Mouse (Mus musculus) spleen, postnatal 14 days (tissue): Measurements from ENCODE around the gene Anapc11.
"Not testable (repeated sequence)": the region's sequence is repeated elsewhere in the genome, so short reads cannot be mapped to it uniquely, and the experiment has no call there.

Source experiments
- DNase-seq, 2 experiments: peaks; one replicate each; pipeline ENCODE4 v3.0.0; 2021 to 2022; ENCODE audit warnings: low spot score in 2 of 2

The Anapc11 gene

GRCm38 (mm10) chr11:120575046-120575445 lies 23.2 kb upstream of the Anapc11 start:
- DNase-seq, result no peak

DNA sequence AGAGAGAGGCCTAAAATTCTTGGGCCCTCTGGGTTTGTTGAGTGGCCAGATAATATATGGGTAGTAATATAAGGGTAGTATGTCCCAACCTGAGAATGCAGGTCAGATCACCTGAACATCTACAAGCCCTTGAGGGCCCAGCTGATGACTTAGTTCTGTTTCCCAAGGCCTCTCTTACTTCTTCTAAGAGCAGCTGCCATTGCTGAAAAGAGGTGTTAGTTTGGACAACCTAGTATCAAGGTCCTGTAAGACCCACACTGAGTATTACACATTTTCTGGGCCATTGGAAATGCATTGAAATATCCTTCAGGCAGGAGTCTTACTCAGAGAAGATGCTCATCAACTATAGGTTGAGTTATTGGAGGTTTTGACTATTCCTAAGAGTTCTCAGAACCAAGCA lies 22.3 kb upstream of the Anapc11 start:
- no peak for DNase-seq

GRCm38 (mm10) chr11:120576365-120576981 lies 21.7 kb upstream of the Anapc11 start:
- no peak for DNase-seq

GRCm38 (mm10) chr11:120577211-120578023 lies 20.8 kb upstream of the Anapc11 start:
- DNase-seq, result no peak

GRCm38 (mm10) chr11:120578024-120578693 lies 20.1 kb upstream of the Anapc11 start:
- DNase-seq, result no peak

DNA sequence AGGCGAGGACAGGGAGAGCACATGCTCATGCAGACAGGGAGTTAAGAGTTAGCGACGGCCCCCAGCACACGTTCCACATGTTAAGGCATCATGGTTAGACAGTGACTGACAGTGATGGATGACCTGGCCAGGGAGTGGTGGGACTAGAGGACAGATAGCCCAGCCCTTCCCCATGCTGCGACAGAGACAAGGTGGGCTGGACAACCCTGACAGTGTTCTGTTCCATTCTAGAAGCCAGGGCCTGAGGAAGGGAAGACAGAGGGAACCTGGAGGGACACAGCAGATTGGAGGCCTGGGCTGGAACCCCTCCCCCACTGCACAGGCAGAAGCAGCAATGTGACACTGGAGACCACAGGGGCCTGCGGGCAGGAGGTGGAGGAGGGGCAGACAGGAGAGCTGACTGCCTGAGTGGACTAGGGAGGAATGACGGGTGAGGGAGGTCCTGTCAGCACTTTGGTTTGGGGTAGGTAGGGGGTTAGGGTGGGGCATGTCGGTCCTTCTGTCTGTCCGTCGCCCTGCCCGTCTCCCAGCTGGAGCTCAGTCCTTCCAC lies 19.5 kb upstream of the Anapc11 start:
- no peak for DNase-seq

- DNase-seq, result peak; percentile 62 to 83
Measured at GRCm38 (mm10) chr11:120579316-120580107, 18.7 kb upstream of the Anapc11 start.

GRCm38 (mm10) chr11:120580190-120580589 lies 18.0 kb upstream of the Anapc11 start:
- no peak for DNase-seq

- peak in 1 of 2 experiments; percentile 34 for DNase-seq
Measured at GRCm38 (mm10) chr11:120580871-120581331, 17.3 kb upstream of the Anapc11 start.

GRCm38 (mm10) chr11:120581490-120582267 lies 16.5 kb upstream of the Anapc11 start, which contains the start of gene Arhgdia:
Arhgdia (minus strand) TSS chr11:120581624.
- peak; percentile 79 to 82 for DNase-seq

DNA sequence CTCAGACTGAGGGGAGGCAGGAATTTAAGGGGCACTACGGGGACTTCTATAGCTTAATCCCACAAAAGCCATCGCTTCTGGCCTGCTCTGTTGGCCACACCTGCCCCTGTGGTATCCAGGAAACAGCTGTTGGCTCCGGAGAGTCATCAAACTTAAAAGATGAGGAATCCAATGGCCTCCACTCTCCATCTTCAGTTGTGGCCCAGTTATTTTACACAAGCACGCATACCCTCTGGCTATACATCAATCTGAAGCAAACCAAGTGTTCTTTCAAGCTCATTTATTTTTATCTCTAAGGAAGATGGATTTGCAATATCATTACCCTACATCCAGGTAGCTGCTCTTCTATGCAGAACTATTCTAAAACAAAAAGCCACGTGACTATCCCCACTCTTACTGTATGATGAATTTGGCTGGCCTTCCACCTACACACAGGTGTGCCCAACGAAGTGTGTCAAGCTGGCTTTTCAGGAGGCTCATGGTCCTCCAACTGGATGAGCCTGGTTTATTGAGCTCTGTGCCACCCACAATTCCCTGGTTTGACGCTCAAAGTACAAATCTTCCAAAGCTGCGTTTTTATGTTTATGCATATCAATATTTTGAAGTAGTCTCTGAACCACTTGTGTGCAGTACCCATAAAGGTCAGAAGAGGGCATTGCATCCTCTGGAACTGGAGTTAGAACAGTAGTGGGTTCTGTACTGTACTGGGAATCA lies 15.8 kb upstream of the Anapc11 start:
- no peak for DNase-seq

DNA sequence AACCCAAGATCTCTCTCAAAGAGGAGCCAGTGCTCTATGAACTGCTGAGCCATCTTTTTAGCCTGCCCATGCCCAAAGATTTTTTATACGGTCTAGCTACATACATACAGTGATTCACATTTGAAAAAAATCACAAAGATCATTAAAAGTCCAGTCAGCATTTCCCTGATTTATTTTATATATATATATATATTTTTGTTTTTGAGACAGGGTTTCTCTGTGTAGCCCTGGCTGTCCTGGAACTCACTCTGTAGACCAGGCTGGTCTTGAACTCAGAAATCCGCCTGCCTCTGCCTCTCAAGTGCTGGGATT lies 15.3 kb upstream of the Anapc11 start:
- not testable (repeated sequence) for DNase-seq

GRCm38 (mm10) chr11:120583937-120584336 lies 14.3 kb upstream of the Anapc11 start:
- no peak for DNase-seq

DNA sequence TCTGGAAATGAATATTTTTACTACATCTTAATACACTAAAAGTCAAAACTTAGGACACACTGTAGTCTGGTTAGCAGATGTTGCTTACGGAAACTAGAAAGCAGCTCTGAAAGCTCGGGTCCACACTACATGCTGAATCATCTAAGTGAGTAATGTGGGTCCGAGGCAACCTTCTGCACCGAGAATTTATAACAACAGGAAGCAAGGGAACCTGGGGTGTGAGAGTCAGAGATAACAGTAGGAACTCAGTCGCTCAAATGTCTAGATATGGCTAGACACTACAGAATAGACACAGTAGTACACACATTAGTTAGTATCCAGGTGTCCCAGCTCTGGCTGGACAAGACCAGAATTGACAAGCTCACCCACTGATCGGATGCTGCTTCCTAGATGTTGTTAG lies 9.7 kb upstream of the Anapc11 start:
- no peak for DNase-seq

- DNase-seq, result no peak
Measured at GRCm38 (mm10) chr11:120597240-120598235, 683 bp upstream of the Anapc11 start.

DNA sequence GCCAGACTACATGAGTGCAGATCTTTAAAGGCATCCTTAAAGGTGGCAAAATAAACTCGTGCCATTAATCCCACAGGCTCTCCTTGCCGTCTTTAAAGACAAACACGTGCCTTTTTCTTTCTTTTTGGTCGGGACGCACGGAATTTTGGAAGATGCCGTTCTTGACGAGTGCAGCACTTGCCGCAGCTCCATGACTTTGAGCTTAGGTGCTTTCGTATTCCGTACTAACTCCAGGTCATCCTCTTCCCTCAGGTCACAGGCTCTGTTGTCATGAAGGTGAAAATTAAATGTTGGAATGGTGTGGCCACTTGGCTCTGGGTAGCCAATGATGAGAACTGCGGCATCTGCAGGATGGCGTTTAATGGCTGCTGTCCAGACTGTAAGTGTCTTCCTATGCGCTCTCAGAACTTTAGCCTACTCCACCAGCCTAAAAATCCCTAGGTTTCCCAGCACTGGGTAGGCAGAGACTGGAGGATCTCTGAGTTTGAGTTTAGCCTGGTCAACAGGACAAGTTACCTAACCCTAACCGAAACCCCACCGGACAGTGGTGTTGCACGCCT lies 849 bp downstream of the Anapc11 start:
- DNase-seq, result no peak

DNA sequence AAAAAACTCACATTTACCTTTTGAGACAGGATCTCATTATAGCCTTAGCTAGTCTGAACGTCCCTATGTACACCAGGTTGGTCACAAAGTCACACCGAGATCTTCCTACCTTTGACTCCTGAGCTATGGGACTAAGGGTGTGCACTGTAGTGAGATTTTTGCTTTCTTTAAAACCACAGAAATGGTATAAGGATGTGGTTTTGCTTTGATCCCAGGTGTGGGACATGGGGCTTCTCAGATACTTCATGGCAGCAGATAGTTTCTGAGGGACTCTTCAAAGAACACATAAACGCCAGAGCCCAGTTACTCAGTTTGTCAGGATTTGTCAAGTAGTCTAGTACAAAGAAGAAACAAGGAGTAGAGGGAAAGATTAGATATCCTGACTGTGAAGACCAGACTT lies 2.5 kb downstream of the Anapc11 start:
- DNase-seq, result no peak

DNA sequence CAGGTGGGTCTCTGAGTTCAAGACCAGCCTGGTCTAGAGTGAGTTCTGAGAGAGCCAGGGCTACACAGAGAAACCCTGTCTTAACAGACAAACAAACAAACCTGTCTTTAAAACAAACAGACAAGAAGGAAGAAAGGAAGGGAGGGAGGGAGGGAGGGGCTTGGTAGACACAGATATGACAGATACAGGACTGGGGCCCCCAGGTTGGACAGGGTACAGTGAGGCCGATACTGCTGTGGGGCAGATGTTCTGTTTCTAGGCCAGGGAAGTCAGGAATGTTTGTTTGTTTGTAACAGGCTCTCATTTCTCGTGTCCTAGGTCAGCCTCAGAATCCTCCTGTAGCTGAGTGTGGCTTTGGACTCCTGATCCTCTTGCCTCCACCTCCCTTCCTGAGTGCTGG lies 5.3 kb downstream of the Anapc11 start:
- DNase-seq, result no peak

GRCm38 (mm10) chr11:120605667-120606066 lies 7.4 kb downstream of the Anapc11 start:
- no peak for DNase-seq
